Mouse (Mus musculus) forebrain, embryonic 16.5 days (tissue): ENCODE results near the gene Ctr9. TPM values are rescaled to one million over a fixed set of nuclear protein-coding genes. Genes with fewer than 3 reads are reported as not detected.

Experiments used
- ATAC-seq: fragments of 200-750 bp; cut with Nextera tagmentation; 2 replicates; pipeline ENCODE4 v1.8.0; 2017; ENCODE audit warnings: mild to moderate bottlenecking, moderate library complexity
- H3K27ac ChIP-seq: fragments of 300-500 bp; sonication (generic); 2 replicates; pipeline ENCODE4 v1.5.1; 2014; ENCODE audit warnings: low read length, control low read depth
- H3K27me3 ChIP-seq: fragments of 300-500 bp; sonication (generic); replicated peaks from 2 replicates; pipeline ENCODE4 v1.6.1; 2014; ENCODE audit warnings: low read length; ENCODE audit not compliant: control insufficient read depth, insufficient read depth
- H3K36me3 ChIP-seq: fragments of 300-500 bp; sonication (generic); 2 replicates; pipeline ENCODE4 v1.6.1; 2014; ENCODE audit not compliant: control insufficient read depth, insufficient read depth
- H3K4me1 ChIP-seq: fragments of 300-500 bp; sonication (generic); replicated peaks from 2 replicates; pipeline ENCODE4 v1.6.1; 2014; ENCODE audit warnings: low read length; ENCODE audit not compliant: control insufficient read depth, insufficient read depth
- H3K4me2 ChIP-seq: fragments of 300-500 bp; sonication (generic); 2 replicates; pipeline ENCODE4 v1.6.1; 2014; ENCODE audit warnings: mild to moderate bottlenecking, low read length, control low read depth
- H3K4me3 ChIP-seq: fragments of 300-500 bp; sonication (generic); replicated peaks from 2 replicates; pipeline ENCODE4 v1.5.1; 2014; ENCODE audit warnings: mild to moderate bottlenecking, low read length, control low read depth
- H3K9ac ChIP-seq: fragments of 300-500 bp; sonication (generic); replicated peaks from 2 replicates; pipeline ENCODE4 v1.6.1; 2014; ENCODE audit warnings: low read depth, low read length, control low read depth
- H3K9me3 ChIP-seq: fragments of 300-500 bp; sonication (generic); 2 replicates; pipeline ENCODE4 v1.6.1; 2016; ENCODE audit warnings: low read length; ENCODE audit not compliant: control insufficient read depth
- WGBS: fragments of 180-500 bp; shearing (Covaris S2); extraction: QIAGEN DNeasy Blood & Tissue Kit; methylation state at CpG from one replicate; pipeline ENCODE4 v1.1.7; 2014; 5-methylcytosine and 5-hydroxymethylcytosine counted together
- polyA plus RNA-seq: library from polyadenylated mRNA; unstranded; fragments of >200 nt; fragmentation: Nextera tagmentation; extraction: Ambion mirVana; gene quantifications from 2 replicates; pipeline ENCODE4 v1.2.1, GENCODE M21; 2015

The Ctr9 gene
- 87.0 and 93.8 TPM in 2 replicates for polyA plus RNA-seq

GRCm38 (mm10) chr7:111028281-111029045 is at the start of gene Ctr9:
Gene Ctr9 (plus strand): TSS chr7:111028951.
- WGBS, result 5% methylated on average over 45 of the region's 45 CpGs
- peak; percentile 97 for ATAC-seq

DNA sequence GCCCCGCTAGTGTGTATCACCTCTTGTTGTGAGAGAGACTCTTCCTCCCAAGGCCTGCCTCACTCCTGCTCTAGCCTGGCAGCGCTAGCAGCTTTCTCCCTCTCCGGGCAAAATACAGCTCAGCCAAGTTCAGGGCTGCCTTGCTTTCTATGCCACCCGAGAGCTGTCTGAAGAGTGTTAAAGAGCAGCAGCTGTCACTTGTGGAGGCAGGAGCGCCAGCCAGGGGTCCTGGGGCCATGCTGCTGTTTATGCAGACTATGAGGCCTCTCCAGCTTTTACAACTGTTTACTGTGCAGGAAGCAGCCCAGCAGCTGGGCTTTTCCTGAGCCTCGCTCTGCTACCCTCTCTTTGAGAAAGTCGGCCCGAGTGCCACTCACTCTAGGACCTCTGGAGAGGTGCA is 47.7 kb upstream of the Ctr9 start:
- Histone ChIP-seq H3K9me3 (no peaks in the 10 kb centered on the region), H3K4me2 (no peak overlapping the region), H3K27me3 (no peaks in the 10 kb centered on the region), H3K4me1 (no peaks in the 10 kb centered on the region), H3K27ac (no peak overlapping the region), H3K36me3 (no peaks in the 10 kb centered on the region), H3K9ac (no peak overlapping the region), H3K4me3 (no peak overlapping the region)
- 76% methylated on average over 8 of the region's 8 CpGs for WGBS
- no peak for ATAC-seq

More at GRCm38 (mm10) chr7:111028281-111029045, at the start of gene Ctr9:
- H3K27me3 ChIP-seq, result no peaks in the 10 kb centered on the region
- peak within 1 kb of the TSS; percentile 79 for H3K27ac ChIP-seq
- H3K36me3 ChIP-seq, result peaks cover 5% of the 10 kb centered on the region; the same call in 1 of the 2 replicates
- H3K4me3 ChIP-seq, result peak within 1 kb of the TSS; percentile 57
- H3K9ac ChIP-seq, result peak within 1 kb of the TSS; percentile 74
- H3K4me1 ChIP-seq, result peaks cover 19% of the 10 kb centered on the region
- H3K4me2 ChIP-seq, result peak within 1 kb of the TSS; percentile 91
- H3K9me3 ChIP-seq, result no peaks in the 10 kb centered on the region

DNA sequence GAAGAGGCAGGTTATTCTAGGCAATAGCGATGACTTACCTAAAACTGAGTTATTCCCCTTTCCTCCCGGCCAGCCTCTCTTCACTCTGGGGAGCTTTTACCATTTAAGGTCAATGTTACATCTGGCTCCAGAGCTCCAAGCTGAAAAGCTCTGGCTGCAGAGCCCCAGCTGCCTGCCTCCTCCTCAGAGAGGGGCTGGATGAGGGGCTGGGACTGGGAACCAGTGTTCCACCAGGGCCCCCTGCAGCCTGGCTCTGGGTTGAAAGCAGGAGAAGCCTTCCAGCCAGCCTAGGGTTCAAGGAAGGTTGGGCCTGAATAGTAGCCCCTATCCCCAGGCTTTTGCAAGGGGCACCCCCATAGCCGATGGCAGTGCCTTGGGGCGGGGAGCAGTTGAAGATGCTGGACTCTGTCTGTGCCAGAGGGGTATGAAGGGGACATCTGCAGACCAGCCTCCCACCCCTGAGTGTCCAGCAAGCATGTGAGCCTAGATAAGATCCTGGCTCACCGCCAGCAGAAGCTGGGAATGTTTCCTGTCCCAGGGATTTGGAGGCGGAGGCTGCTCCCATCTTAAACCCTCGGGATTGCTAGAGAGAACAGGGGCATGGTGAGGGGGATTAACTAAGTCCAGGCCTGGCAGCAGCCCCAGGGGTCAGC is 46.6 kb upstream of the Ctr9 start, which contains the start of gene Mrvi1:
Gene Mrvi1, minus strand, starts transcription at position 409 of the 653 bp plus-strand sequence.
- Histone ChIP-seq H3K9me3 (no peaks in the 10 kb centered on the region), H3K27ac (no peak within 1 kb of the TSS), H3K4me3 (no peak within 1 kb of the TSS), H3K36me3 (no peaks in the 10 kb centered on the region), H3K4me1 (no peaks in the 10 kb centered on the region), H3K27me3 (no peaks in the 10 kb centered on the region), H3K4me2 (no peak within 1 kb of the TSS), H3K9ac (no peak within 1 kb of the TSS)
- 58% methylated on average over 7 of the region's 7 CpGs for WGBS
- no peak for ATAC-seq

DNA sequence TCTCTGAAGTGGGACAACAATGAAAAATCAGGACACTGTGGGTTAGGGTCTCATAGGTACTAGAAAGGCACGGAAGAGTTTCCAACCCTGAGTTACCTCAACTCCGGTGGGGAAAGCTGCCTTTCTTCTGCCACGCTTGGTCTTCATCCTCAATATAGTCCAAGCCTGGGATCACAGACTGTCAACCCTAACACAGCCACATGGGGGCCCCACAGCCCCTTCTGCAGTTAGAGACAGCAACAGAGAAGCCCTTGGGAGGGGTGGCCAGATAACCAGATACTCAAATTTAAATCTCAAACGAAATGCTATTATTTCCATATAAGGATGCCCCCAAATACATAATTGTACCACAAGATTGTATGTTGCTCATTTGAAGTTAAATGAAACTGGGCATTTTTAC is 46.0 kb upstream of the Ctr9 start:
- no peaks in the 10 kb centered on the region for H3K9me3 ChIP-seq
- no peak overlapping the region for H3K9ac ChIP-seq
- no peak overlapping the region for H3K4me3 ChIP-seq
- H3K4me2 ChIP-seq, result no peak overlapping the region
- no peaks in the 10 kb centered on the region for H3K4me1 ChIP-seq
- H3K27me3 ChIP-seq, result no peaks in the 10 kb centered on the region
- no peak overlapping the region for H3K27ac ChIP-seq
- no peaks in the 10 kb centered on the region for H3K36me3 ChIP-seq
- ATAC-seq, result no peak
- 61% methylated on average over 4 of the region's 4 CpGs for WGBS

- Histone ChIP-seq H3K9ac (no peak overlapping the region), H3K4me1 (no peaks in the 10 kb centered on the region), H3K36me3 (no peaks in the 10 kb centered on the region), H3K27me3 (no peaks in the 10 kb centered on the region), H3K4me2 (no peak overlapping the region), H3K27ac (no peak overlapping the region), H3K4me3 (no peak overlapping the region), H3K9me3 (no peaks in the 10 kb centered on the region)
- ATAC-seq, result no peak
- WGBS, result 79% methylated on average over 5 of the region's 5 CpGs
These were observed 45.1 kb upstream of the Ctr9 start for GRCm38 (mm10) chr7:110983621-110984020.

DNA sequence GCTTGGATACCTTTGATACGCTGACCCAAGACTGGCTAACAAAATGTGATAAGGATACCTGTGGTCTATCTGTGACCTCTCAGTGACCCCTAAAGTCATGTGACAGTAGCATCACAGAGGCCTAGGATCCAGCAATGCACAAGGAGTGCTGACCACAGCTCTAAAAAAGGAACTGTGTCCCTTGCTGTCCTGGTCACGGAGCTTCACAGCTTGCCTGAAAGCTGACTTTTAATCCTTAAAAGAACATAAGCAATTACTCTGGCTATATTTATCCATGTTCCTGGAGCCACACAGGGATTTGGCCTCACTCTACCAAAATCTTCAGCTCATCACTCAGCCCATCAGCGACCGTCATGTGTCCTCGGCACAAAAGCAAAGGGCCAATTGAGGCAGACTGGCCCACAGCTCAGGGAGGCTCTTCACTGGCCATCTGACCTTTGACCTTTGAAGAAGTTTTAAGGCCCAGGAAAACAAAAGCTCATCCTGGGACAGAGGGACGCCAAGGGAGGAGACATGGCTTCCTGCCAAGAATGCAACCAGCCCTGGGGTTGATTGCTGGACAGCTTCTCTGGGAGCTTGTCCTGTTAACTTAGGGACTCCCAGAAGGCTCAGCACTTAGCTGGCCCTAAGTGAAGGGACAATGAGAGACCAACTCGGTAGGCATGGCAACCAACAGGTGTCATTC is 43.0 kb upstream of the Ctr9 start:
- 64% methylated on average over 7 of the region's 7 CpGs for WGBS
- Histone ChIP-seq H3K4me1 (no peaks in the 10 kb centered on the region), H3K9ac (no peak overlapping the region), H3K27ac (no peak overlapping the region), H3K4me2 (no peak overlapping the region), H3K27me3 (no peaks in the 10 kb centered on the region), H3K4me3 (no peak overlapping the region), H3K36me3 (no peaks in the 10 kb centered on the region), H3K9me3 (no peaks in the 10 kb centered on the region)
- no peak for ATAC-seq

DNA sequence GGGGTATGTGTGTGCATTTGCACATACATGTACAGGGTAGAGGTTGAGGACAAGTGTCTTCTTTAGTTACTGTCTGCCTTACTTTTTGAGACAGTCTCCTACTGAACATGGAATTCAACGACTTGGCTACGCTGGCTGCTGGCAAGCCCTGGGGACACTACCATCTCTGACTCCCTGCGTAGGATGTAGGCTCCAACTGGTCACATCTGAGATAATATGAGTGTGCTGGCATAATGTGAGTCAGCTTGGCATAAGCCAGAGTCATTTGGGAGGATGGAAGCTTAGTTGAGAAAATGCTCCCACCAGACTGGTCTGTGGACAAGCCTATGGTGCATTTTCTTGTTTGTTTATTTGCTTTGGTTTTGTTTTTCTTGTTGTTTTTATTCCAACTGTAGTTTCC is 40.7 kb upstream of the Ctr9 start:
- 94% methylated on average over 3 of the region's 3 CpGs for WGBS
- no peak for ATAC-seq

DNA sequence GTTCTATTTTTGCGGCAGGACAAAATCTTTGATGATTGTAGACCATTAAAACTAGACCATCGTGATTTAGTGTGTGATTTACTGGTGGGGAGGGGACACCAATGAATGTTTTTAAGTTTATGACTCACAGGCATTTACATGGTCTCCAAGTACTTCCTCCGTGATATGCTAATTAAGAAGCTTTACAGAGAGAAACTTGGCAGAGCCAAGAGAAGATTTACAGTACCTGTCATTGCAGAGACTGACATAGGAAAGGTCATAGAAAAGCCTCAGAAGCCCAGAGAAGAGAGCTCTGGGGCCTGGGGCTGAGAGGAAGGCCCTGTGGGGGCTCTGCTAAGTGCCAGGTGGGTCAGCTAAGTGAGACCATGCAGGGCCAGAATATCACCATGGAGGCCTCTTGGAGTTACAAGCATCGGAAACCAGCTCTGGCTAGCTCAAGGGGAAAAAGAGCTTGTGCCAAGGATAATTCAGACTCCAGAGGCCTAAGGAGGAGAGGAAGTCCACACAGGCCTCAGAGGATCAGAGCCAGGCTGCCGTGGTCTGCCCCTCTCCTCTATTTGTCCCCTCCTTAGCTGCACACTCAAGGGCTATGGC is 39.4 kb upstream of the Ctr9 start:
- no peak for ATAC-seq
- H3K4me1 ChIP-seq, result no peaks in the 10 kb centered on the region
- no peak overlapping the region for H3K9ac ChIP-seq
- H3K27me3 ChIP-seq, result no peaks in the 10 kb centered on the region
- 68% methylated on average over 5 of the region's 5 CpGs for WGBS
- H3K4me3 ChIP-seq, result no peak overlapping the region
- H3K4me2 ChIP-seq, result no peak overlapping the region
- H3K36me3 ChIP-seq, result no peaks in the 10 kb centered on the region
- H3K9me3 ChIP-seq, result no peaks in the 10 kb centered on the region
- H3K27ac ChIP-seq, result no peak overlapping the region

More for the DNA sequence above, 40.7 kb upstream of the Ctr9 start:
- H3K9me3 ChIP-seq, result no peaks in the 10 kb centered on the region
- no peak overlapping the region for H3K4me3 ChIP-seq
- no peaks in the 10 kb centered on the region for H3K4me1 ChIP-seq
- H3K36me3 ChIP-seq, result no peaks in the 10 kb centered on the region
- no peak overlapping the region for H3K9ac ChIP-seq
- H3K27me3 ChIP-seq, result no peaks in the 10 kb centered on the region
- H3K4me2 ChIP-seq, result no peak overlapping the region
- no peak overlapping the region for H3K27ac ChIP-seq
